In the genomic region with DNA sequence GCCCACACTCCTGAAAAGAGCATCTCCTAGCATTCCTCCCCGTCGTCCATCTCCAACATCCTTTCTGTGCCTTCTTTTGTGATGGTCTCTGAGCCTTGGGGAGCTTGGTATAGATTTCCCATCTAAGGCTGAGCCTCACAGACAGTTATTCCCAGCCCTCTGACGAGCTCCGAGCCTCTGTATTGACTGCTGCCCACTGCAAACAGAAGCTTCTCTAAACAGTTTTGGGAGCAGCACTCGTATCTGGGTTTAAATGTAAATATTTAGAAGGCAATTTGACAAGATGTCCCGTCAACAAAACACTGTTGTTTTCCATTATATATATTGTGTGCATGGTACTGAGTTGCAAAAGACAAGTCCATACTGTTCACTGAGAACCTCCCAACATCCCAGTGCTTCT, we compare ENCODE assay signal across 15 mouse cellular contexts.
"Had no signal": no experiment of that assay in that cellular context is flagged by ENCODE, and none has a peak within 500 bp of the region (broad histone marks: within the 10 kb centered on the region; RNA-seq: fewer than 3 reads in every experiment).

No protein-coding gene starts in this region.

- H3K4me3 ChIP-seq: neural tube, embryonic 15.5 days; stomach, embryonic 15.5 days had no signal

- H3K36me3 ChIP-seq: neural tube, embryonic 15.5 days; stomach, embryonic 15.5 days had no signal

- H3K9ac ChIP-seq: neural tube, embryonic 15.5 days; stomach, embryonic 15.5 days had no signal

- DNase-seq: retina, postnatal 1 day; right cerebral cortex, adult 18-20 months; right cerebral cortex, postnatal 14 days; right cerebral cortex, postnatal 25 days; right cerebral cortex, postnatal 4 days; spleen, adult 18-20 months; thymus, adult 18-20 months; thymus, adult 2 months; thymus, postnatal 14 days; thymus, postnatal 25 days; thymus, postnatal 36 days; thymus, postnatal 4 days had no signal

- H3K27me3 ChIP-seq: neural tube, embryonic 15.5 days; stomach, embryonic 15.5 days had no signal

- H3K9me3 ChIP-seq: neural tube, embryonic 15.5 days; stomach, embryonic 15.5 days had no signal

- H3K4me1 ChIP-seq: neural tube, embryonic 15.5 days; stomach, embryonic 15.5 days had no signal

- H3K27ac ChIP-seq: neural tube, embryonic 15.5 days; stomach, embryonic 15.5 days; stomach, postnatal 0 days had no signal

- H3K4me2 ChIP-seq: neural tube, embryonic 15.5 days; stomach, embryonic 15.5 days had no signal
